Comparison of ENCODE assay signal across 30 mouse cellular contexts in genomic region chr4:109059255-109059821, GRCm38 (mm10). TPM values are rescaled to one million over a fixed set of nuclear protein-coding genes. Genes with fewer than 3 reads are reported as not detected.
DNase-seq lines count a peak whose midpoint lies in the region; ATAC-seq and TF ChIP-seq lines count a peak whose summit lies in the region.
"Had no signal": no experiment of that assay in that cellular context is flagged by ENCODE, and none has a peak within 500 bp of the region (broad histone marks: within the 10 kb centered on the region; RNA-seq: fewer than 3 reads in every experiment).

No protein-coding gene starts in this region.

- no peak overlapping the region for H3K27ac ChIP-seq in lung, embryonic 14.5 days (ENCODE audit: low read depth)
- 0 out of 2 replicates have a peak overlapping the region, but pooled peaks have one; percentile 13 for H3K27ac ChIP-seq in CH12.LX (ENCODE audit: insufficient read depth, low read depth)
- H3K27ac ChIP-seq in midbrain, embryonic 13.5 days: no peak overlapping the region
- H3K27ac ChIP-seq: embryonic facial prominence, embryonic 13.5 days; forebrain, embryonic 10.5 days; gastrocnemius, adult 2 months; hindbrain, embryonic 10.5 days; hindbrain, embryonic 15.5 days; kidney, postnatal 0 days; limb, embryonic 10.5 days; limb, embryonic 15.5 days; liver, embryonic 15.5 days; midbrain, embryonic 12.5 days; neural tube, embryonic 15.5 days had no signal

- H3K9ac ChIP-seq in lung, embryonic 14.5 days: no peak overlapping the region
- H3K9ac ChIP-seq in CH12.LX (ENCODE audit: insufficient read depth, low read depth): no peak overlapping the region
- H3K9ac ChIP-seq in midbrain, embryonic 13.5 days (replicated peaks): no peak overlapping the region
- H3K9ac ChIP-seq: embryonic facial prominence, embryonic 13.5 days; hindbrain, embryonic 15.5 days; limb, embryonic 15.5 days; liver, embryonic 15.5 days; midbrain, embryonic 12.5 days; neural tube, embryonic 15.5 days had no signal

- no peaks in the 10 kb centered on the region for H3K27me3 ChIP-seq in lung, embryonic 14.5 days (ENCODE audit: insufficient read depth, low read length)
- H3K27me3 ChIP-seq in CH12.LX (replicated peaks): no peaks in the 10 kb centered on the region
- H3K27me3 ChIP-seq in midbrain, embryonic 13.5 days: no peaks in the 10 kb centered on the region
- H3K27me3 ChIP-seq: embryonic facial prominence, embryonic 13.5 days; hindbrain, embryonic 15.5 days; limb, embryonic 15.5 days; liver, embryonic 15.5 days; megakaryocyte, embryonic 14.5 days; midbrain, embryonic 12.5 days; neural tube, embryonic 15.5 days had no signal

- H3K9me3 ChIP-seq in lung, embryonic 14.5 days (ENCODE audit: low read depth, low read length): no peaks in the 10 kb centered on the region
- H3K9me3 ChIP-seq in CH12.LX (replicated peaks; ENCODE audit: low read length): no peaks in the 10 kb centered on the region
- no peaks in the 10 kb centered on the region for H3K9me3 ChIP-seq in midbrain, embryonic 13.5 days
- H3K9me3 ChIP-seq: embryonic facial prominence, embryonic 13.5 days; forebrain, embryonic 10.5 days; G1E; hindbrain, embryonic 10.5 days; hindbrain, embryonic 15.5 days; limb, embryonic 10.5 days; limb, embryonic 15.5 days; liver, embryonic 15.5 days; megakaryocyte, embryonic 14.5 days; midbrain, embryonic 12.5 days; neural tube, embryonic 15.5 days had no signal

- TF ChIP-seq RAD21 in CH12.LX (IDR thresholded peaks at IDR 0.05; ENCODE audit: low read depth, low read length): no peak

- dilution Hi-C loops in CH12.LX (cut with MboI; ENCODE audit: extremely low pct_ligation_motif_present, extremely low pct_unique_long_range_greater_than_20kb, low sequenced_read_pairs): no loop called here

- no peak for TF ChIP-seq CTCF in lung, embryonic 14.5 days (IDR thresholded peaks at IDR 0.05; ENCODE audit: low read depth)
- TF ChIP-seq CTCF in CH12.LX (conservative IDR thresholded peaks at IDR 0.05 in 1 of 2, IDR thresholded peaks at IDR 0.05 in 1 of 2; ENCODE audit: low read depth in 2 of 2, low read length in 2 of 2): no peak

- WGBS in lung, embryonic 14.5 days: 78% methylated on average over 4 of the region's 4 CpGs
- WGBS in midbrain, embryonic 13.5 days: 95% methylated on average over 4 of the region's 4 CpGs

- in situ Hi-C loops in CH12.LX (cut with MboI; ENCODE audit: low pct_ligation_motif_present, low pct_unique_long_range_greater_than_20kb, low sequenced_read_pairs): no loop called here

- no peak overlapping the region for H3K4me3 ChIP-seq in lung, embryonic 14.5 days (ENCODE audit: low read depth, low read length)
- no peak overlapping the region for H3K4me3 ChIP-seq in CH12.LX (replicated peaks in 1 of 3; ENCODE audit: low read depth in 2 of 3, low read length in 2 of 3, poor library complexity in 1 of 3)
- no peak overlapping the region for H3K4me3 ChIP-seq in midbrain, embryonic 13.5 days (replicated peaks)
- H3K4me3 ChIP-seq: embryonic facial prominence, embryonic 13.5 days; forebrain, embryonic 10.5 days; gastrocnemius, adult 2 months; hindbrain, embryonic 10.5 days; hindbrain, embryonic 15.5 days; limb, embryonic 10.5 days; limb, embryonic 15.5 days; liver, embryonic 15.5 days; megakaryocyte, embryonic 14.5 days; midbrain, embryonic 12.5 days; neural tube, embryonic 15.5 days had no signal

- H3K4me1 ChIP-seq in lung, embryonic 14.5 days (ENCODE audit: insufficient read depth): no peaks in the 10 kb centered on the region
- H3K4me1 ChIP-seq in CH12.LX (ENCODE audit: control insufficient read depth in 1 of 2, insufficient read depth in 2 of 2): 0 out of 4 replicates have a peak, but pooled peaks cover 0 to 1% of the 10 kb centered on the region in 2 experiments
- no peaks in the 10 kb centered on the region for H3K4me1 ChIP-seq in midbrain, embryonic 13.5 days (replicated peaks)
- H3K4me1 ChIP-seq: embryonic facial prominence, embryonic 13.5 days; forebrain, embryonic 10.5 days; hindbrain, embryonic 15.5 days; limb, embryonic 10.5 days; limb, embryonic 15.5 days; liver, embryonic 15.5 days; midbrain, embryonic 12.5 days; neural tube, embryonic 15.5 days had no signal

- no peak for TF ChIP-seq POLR2A in CH12.LX (IDR thresholded peaks at IDR 0.05; ENCODE audit: low read depth, low read length)

- DNase-seq in lung, embryonic 14.5 days: peak; percentile 25
- DNase-seq in lung, postnatal 4 days: no peak
- DNase-seq in CH12.LX (ENCODE audit: extremely low read depth): no peak
- peak; percentile 64 for DNase-seq in yolk sac, embryonic 10.5 days (ENCODE audit: low spot score)
- DNase-seq: adrenal gland, postnatal 10 days; cerebellum, adult 11 months; cerebellum, adult 9-11 months; gastrocnemius, adult 2 months; heart, postnatal 14 days; kidney, adult 11 months; layer of hippocampus, postnatal 36 days; right cerebral cortex, adult 18-20 months; right cerebral cortex, postnatal 4 days; thymus, postnatal 4 days had no signal

- no peaks in the 10 kb centered on the region for H3K79me2 ChIP-seq in CH12.LX (replicated peaks; ENCODE audit: control insufficient read depth, extremely low read depth, insufficient read depth, poor library complexity, severe bottlenecking)

- ATAC-seq in lung, embryonic 14.5 days (ENCODE audit: insufficient read depth): no peak
- ATAC-seq in granulocyte monocyte progenitor cell, adult 5-6 weeks (replicated peaks; ENCODE audit: poor library complexity, severe bottlenecking): peak; percentile 53
- no peak for ATAC-seq in midbrain, embryonic 13.5 days
- ATAC-seq: forebrain, embryonic 16.5 days; inflammation-experienced regulatory T-cells, adult 6 months had no signal

- peaks cover 96% of the 10 kb centered on the region for H3K36me3 ChIP-seq in lung, embryonic 14.5 days (ENCODE audit: insufficient read depth)
- H3K36me3 ChIP-seq in CH12.LX (replicated peaks in 1 of 2; ENCODE audit: control insufficient read depth in 1 of 2, insufficient read depth in 1 of 2, low read length in 1 of 2): peaks cover 72 to 96% of the 10 kb centered on the region in 2 experiments
- H3K36me3 ChIP-seq in midbrain, embryonic 13.5 days: peaks cover 92% of the 10 kb centered on the region

- no peak overlapping the region for H3K4me2 ChIP-seq in lung, embryonic 14.5 days
- no peak overlapping the region for H3K4me2 ChIP-seq in CH12.LX (ENCODE audit: insufficient read depth, low read depth, poor library complexity, severe bottlenecking)
- H3K4me2 ChIP-seq in midbrain, embryonic 13.5 days (replicated peaks): no peak overlapping the region
- H3K4me2 ChIP-seq: embryonic facial prominence, embryonic 13.5 days; hindbrain, embryonic 15.5 days; limb, embryonic 15.5 days; liver, embryonic 15.5 days; midbrain, embryonic 12.5 days; neural tube, embryonic 15.5 days had no signal

- no peak for TF ChIP-seq EP300 in CH12.LX (IDR thresholded peaks at IDR 0.05; ENCODE audit: low read length)

TF ChIP-seq in CH12.LX, 34 proteins besides CTCF, POLR2A, EP300 and RAD21:
- no peak for TF ChIP-seq MXI1 (IDR thresholded peaks at IDR 0.05; ENCODE audit: low read depth, low read length)
- no peak for TF ChIP-seq IRF4 (IDR thresholded peaks at IDR 0.05; ENCODE audit: low read depth, low read length)
- no peak for TF ChIP-seq MAX (IDR thresholded peaks at IDR 0.05; ENCODE audit: low read length)
- TF ChIP-seq ZNF384 (IDR thresholded peaks at IDR 0.05; ENCODE audit: low read depth, low read length): no peak
- no peak for TF ChIP-seq ZMIZ1 (IDR thresholded peaks at IDR 0.05; ENCODE audit: low read depth, low read length)
- no peak for TF ChIP-seq KAT2A (IDR thresholded peaks at IDR 0.05; ENCODE audit: insufficient replicate concordance, low read length)
- TF ChIP-seq POLR2AphosphoS2 (IDR thresholded peaks at IDR 0.05; ENCODE audit: low read depth, low read length): no peak
- no peak for TF ChIP-seq JUND (conservative IDR thresholded peaks at IDR 0.05; ENCODE audit: low read depth, low read length)
- TF ChIP-seq NRF1 (IDR thresholded peaks at IDR 0.05; ENCODE audit: low read depth, low read length): no peak
- TF ChIP-seq MAZ (IDR thresholded peaks at IDR 0.05; ENCODE audit: low read depth, low read length): no peak
- TF ChIP-seq SMC3 (IDR thresholded peaks at IDR 0.05; ENCODE audit: low read depth, low read length): no peak
- TF ChIP-seq TBP (conservative IDR thresholded peaks at IDR 0.05; ENCODE audit: low read depth, low read length): no peak
- no peak for TF ChIP-seq TCF12 (IDR thresholded peaks at IDR 0.05; ENCODE audit: low read depth, low read length)

RNA-seq across cellular contexts. Expression of gene Nrd1, which starts 58.9 kb away (rescaled TPM):
- 49.6 and 51.4 TPM in 2 replicates for polyA plus RNA-seq in lung, embryonic 14.5 days (2014; fragmentation: Nextera tagmentation; extraction: Ambion mirVana)
- total RNA-seq in CH12.LX (2012; rRNA removed) (37.7 and 41.9 TPM in 2 replicates), CH12.LX (2014; rRNA removed) (83.8 and 104 TPM in 2 replicates)
- 144 and 147 TPM in 2 replicates for polyA plus RNA-seq in CH12.LX (2012; ENCODE audit: insufficient read length, low read depth)
- 101 and 106 TPM in 2 replicates for total RNA-seq in granulocyte monocyte progenitor cell, adult 5-6 weeks (2014; fragmentation: Nextera tagmentation)
- 88.4 and 119 TPM in 2 replicates for total RNA-seq in granulocyte monocyte progenitor cell, adult 5-6 weeks (2017)
- polyA plus RNA-seq in midbrain, embryonic 13.5 days (2015; fragmentation: Nextera tagmentation; extraction: Ambion mirVana): 85.2 and 89.7 TPM in 2 replicates

Comparison
In these comparisons a context has a peak if more than half of its experiments do, and no peak if none do; other contexts are left out.
1. DNase-seq: peak in lung, embryonic 14.5 days (single experiment) and yolk sac, embryonic 10.5 days (single experiment); none in lung, postnatal 4 days (0 of 2) and CH12.LX (single experiment).